Mouse (Mus musculus) E14TG2a.4 (cell line): Measurements from ENCODE around the gene Man2a1.

Experiments used
- H3K27me3 ChIP-seq: 2 replicates; pipeline ENCODE4 v1.6.1; 2014; ENCODE audit warnings: low read length, control low read depth; ENCODE audit not compliant: insufficient read depth
- H3K36me3 ChIP-seq: 2 replicates; pipeline ENCODE4 v1.6.1; 2014; ENCODE audit warnings: low read length, control low read depth; ENCODE audit not compliant: insufficient read depth
- H3K4me1 ChIP-seq: replicated peaks from 2 replicates; pipeline ENCODE4 v1.6.1; 2014; ENCODE audit warnings: low read depth, low read length, control low read depth
- H3K4me3 ChIP-seq: replicated peaks from 2 replicates; pipeline ENCODE4 v1.5.1; 2014; ENCODE audit warnings: mild to moderate bottlenecking, low read length
- H3K9me3 ChIP-seq: 2 replicates; pipeline ENCODE4 v1.6.1; 2014; ENCODE audit warnings: low read length, control low read depth
- CTCF ChIP-seq: conservative IDR thresholded peaks from 2 replicates; pipeline ENCODE4 v1.5.1; 2014; ENCODE audit warnings: low read length
- NANOG ChIP-seq: IDR thresholded peaks from 2 replicates; pipeline ENCODE4 v1.6.1; 2014; ENCODE audit warnings: borderline replicate concordance, low read length, mixed read lengths
- POU5F1 ChIP-seq: IDR thresholded peaks from 2 replicates; pipeline ENCODE4 v1.6.1; 2014; ENCODE audit warnings: low read length, borderline replicate concordance

The Man2a1 gene

GRCm38 (mm10) chr17:64616259-64616658 lies 15.7 kb downstream of the Man2a1 start:
- peaks cover 18% of the 10 kb centered on the region; the same call in 1 of the 2 replicates for H3K4me1 ChIP-seq
- TF ChIP-seq NANOG (no peak), POU5F1 (no peak), CTCF (no peak)
- H3K27me3 ChIP-seq = no peaks in the 10 kb centered on the region
- no peak overlapping the region for H3K4me3 ChIP-seq
- H3K9me3 ChIP-seq = no peaks in the 10 kb centered on the region
- H3K36me3 ChIP-seq = peaks cover 24% of the 10 kb centered on the region; the same call in 1 of the 2 replicates

DNA sequence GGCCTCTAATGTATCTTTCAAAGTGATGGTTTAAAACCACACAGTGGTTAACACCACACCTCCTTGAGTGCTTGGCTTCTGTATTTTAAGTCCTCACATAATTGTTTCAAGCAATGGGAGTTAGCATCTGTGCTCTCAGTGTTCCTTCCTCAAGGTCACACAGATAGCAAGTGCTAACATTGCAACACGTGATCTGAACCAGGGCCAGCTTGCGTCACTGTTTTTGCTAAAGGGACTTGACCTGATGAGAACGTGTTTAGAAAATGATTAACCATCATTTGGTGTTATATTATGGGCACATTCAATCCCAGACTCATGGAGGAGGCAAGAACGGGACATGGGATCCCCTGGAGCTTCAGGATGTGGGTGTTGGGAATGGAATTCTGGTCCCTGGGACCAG lies 17.3 kb downstream of the Man2a1 start:
- no peaks in the 10 kb centered on the region for H3K27me3 ChIP-seq
- H3K9me3 ChIP-seq = no peaks in the 10 kb centered on the region
- peaks cover 18% of the 10 kb centered on the region; the same call in 1 of the 2 replicates for H3K4me1 ChIP-seq
- H3K4me3 ChIP-seq = no peak overlapping the region
- H3K36me3 ChIP-seq = peaks cover 17% of the 10 kb centered on the region
- TF ChIP-seq POU5F1 (no peak), NANOG (no peak), CTCF (no peak)

DNA sequence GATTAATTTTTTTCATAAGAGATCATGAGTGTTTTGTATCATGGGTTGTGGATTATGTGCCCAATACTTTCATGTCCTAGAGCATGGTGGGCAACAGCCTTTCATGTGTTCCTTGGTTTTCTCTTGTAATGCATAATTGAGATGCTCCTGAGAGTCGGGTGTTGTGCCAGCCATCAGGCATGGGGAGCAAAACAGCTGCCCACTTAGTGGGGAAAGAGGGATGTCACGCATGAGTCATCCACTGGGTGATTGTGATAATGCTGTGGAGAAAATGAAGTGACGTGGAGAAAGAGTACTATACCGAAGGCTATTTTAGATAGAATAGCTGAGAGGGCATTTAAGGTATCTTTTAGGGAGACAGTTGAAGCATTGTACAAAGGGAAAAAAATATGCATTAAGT lies 18.5 kb downstream of the Man2a1 start:
- Histone ChIP-seq H3K4me1 (peaks cover 18% of the 10 kb centered on the region; the same call in 1 of the 2 replicates), H3K4me3 (no peak overlapping the region), H3K27me3 (no peaks in the 10 kb centered on the region), H3K36me3 (peaks cover 17% of the 10 kb centered on the region), H3K9me3 (no peaks in the 10 kb centered on the region)
- TF ChIP-seq POU5F1 = no peak
- no peak for TF ChIP-seq CTCF
- no peak for TF ChIP-seq NANOG

DNA sequence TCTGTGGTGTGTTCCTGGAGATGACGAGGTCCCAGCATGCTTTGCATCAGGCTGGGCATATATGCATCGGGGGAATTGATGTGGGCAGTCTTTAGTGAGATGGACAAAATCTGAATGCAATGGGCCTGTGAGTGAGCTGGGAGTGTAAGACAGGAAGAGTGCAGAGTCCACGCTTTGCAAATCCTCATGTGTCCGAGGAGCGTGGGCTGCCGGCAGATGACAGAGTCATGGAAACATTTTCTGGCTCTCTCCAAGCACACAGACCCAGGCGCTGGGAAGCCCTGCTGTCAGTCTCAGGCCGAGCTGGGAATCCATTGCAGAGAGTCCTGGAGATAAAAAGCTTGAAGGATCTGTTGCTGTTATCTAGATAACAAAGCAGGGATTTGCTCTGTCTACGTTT lies 19.6 kb downstream of the Man2a1 start:
- Histone ChIP-seq H3K27me3 (no peaks in the 10 kb centered on the region), H3K9me3 (no peaks in the 10 kb centered on the region), H3K4me3 (no peak overlapping the region), H3K4me1 (peaks cover 18% of the 10 kb centered on the region; the same call in 1 of the 2 replicates), H3K36me3 (peaks cover 22% of the 10 kb centered on the region)
- TF ChIP-seq NANOG = no peak

DNA sequence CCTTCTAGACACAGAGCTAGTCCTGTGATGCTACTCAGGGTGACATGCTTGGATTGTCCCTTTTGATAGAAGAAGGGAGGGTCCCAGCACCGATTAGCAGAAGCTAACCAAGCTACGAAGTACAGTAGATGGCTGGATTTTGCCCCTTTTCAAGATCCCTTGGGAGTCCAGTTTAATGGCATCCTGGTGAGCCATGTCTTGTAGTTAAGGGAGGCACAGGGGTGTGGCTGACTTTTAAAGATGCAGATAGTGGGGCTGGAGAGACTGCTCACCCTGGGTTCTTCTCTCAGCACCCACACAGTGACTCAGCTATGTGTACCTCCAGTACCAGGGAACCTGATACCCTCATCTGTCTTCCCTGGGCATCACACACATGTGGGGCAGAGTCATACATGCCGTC lies 20.1 kb downstream of the Man2a1 start:
- H3K4me1 ChIP-seq = peaks cover 18% of the 10 kb centered on the region; the same call in 1 of the 2 replicates
- H3K4me3 ChIP-seq = no peak overlapping the region
- H3K27me3 ChIP-seq = no peaks in the 10 kb centered on the region
- H3K36me3 ChIP-seq = peaks cover 22% of the 10 kb centered on the region
- no peaks in the 10 kb centered on the region for H3K9me3 ChIP-seq
- TF ChIP-seq NANOG = no peak
- no peak for TF ChIP-seq CTCF
- TF ChIP-seq POU5F1 = no peak

DNA sequence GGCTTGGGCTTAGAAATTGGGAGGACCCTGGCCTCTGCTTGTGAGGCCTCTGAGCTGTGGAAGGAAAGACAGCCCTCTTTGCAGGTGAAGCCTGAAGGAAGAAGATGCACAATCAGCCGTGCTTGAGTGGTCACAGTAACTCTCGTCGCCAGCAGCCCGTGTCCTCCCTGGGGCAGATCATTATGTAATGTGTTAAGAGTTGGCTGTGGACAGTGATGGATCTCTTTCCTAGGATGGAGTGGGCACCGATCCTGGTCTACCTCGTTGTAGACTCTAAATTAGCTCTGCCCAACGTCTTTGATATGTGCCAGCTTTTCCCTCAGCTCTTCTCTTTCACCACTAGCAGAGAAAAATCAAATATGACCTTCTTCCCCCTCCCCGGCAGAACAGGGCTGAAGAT lies 20.7 kb downstream of the Man2a1 start:
- H3K4me1 ChIP-seq = peaks cover 16% of the 10 kb centered on the region; the same call in 1 of the 2 replicates
- H3K36me3 ChIP-seq = peaks cover 25% of the 10 kb centered on the region
- no peak overlapping the region for H3K4me3 ChIP-seq
- no peaks in the 10 kb centered on the region for H3K9me3 ChIP-seq
- TF ChIP-seq POU5F1 = no peak
- TF ChIP-seq NANOG = no peak
- no peak for TF ChIP-seq CTCF
- H3K27me3 ChIP-seq = no peaks in the 10 kb centered on the region

DNA sequence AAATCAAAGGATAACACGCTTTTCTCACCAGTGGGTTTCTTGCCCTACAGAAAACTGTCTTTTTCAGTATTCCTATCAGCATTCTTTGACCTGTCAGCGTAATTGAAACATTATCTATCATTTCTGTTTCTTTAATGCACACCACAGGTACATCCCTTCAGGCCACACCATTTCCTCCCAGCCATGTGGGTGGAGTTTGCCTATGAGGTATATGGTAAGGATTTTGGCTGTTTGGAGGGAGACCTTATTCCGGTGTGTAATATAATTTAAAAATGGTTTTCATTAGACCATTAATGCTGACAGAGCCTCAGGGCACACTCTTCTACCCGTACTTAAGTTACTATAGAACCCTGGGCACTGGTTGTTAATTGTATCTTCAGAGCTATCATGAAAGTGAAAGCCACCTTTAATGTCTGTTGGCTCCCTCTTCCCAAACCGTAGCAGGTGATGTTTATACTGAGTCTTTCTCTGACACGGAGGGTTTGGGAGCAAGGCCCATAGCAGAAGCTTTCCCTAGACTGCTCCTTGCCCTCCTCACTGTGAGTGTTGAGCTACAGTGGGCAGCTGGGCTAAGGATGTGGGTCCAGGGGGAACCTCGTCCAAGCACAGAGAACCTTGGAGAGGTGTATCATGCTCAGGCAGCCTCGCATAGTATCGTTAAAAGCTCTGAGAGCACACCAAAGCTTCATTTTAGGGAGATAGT lies 21.3 kb downstream of the Man2a1 start:
- peaks cover 31% of the 10 kb centered on the region for H3K36me3 ChIP-seq
- no peak overlapping the region for H3K4me3 ChIP-seq
- no peaks in the 10 kb centered on the region for H3K27me3 ChIP-seq
- TF ChIP-seq NANOG = no peak
- TF ChIP-seq CTCF = no peak
- TF ChIP-seq POU5F1 = no peak
- peaks cover 15% of the 10 kb centered on the region; the same call in 1 of the 2 replicates for H3K4me1 ChIP-seq
- H3K9me3 ChIP-seq = no peaks in the 10 kb centered on the region

DNA sequence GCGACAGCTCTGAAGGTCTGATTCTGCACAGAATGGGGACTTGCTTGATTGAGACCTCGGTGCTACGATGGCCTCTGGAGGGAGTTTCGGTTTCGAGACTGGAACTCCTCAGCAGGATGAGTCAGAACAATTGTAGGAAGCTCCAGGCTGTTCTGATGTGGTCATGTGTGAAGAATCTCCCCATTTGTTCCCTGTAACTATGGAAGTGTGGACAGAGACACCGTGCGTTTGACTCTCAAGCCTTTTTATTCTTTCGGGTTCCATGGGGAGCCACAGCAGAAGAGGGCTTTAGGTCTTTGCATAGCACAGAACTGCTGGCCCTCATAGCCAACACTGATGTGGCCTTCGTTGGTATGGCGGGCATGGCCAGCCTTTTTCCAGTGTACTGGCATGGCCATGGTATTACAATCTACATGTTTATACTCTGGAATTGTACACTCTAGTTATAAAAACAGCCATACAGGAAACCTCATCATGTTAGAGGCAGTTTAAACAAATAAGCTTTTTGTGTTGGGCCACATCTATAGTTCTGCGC lies 21.9 kb downstream of the Man2a1 start:
- Histone ChIP-seq H3K27me3 (no peaks in the 10 kb centered on the region), H3K4me1 (peaks cover 11% of the 10 kb centered on the region; the same call in 1 of the 2 replicates), H3K4me3 (no peak overlapping the region), H3K36me3 (peaks cover 35% of the 10 kb centered on the region), H3K9me3 (no peaks in the 10 kb centered on the region)
- no peak for TF ChIP-seq CTCF
- no peak for TF ChIP-seq NANOG
- no peak for TF ChIP-seq POU5F1

DNA sequence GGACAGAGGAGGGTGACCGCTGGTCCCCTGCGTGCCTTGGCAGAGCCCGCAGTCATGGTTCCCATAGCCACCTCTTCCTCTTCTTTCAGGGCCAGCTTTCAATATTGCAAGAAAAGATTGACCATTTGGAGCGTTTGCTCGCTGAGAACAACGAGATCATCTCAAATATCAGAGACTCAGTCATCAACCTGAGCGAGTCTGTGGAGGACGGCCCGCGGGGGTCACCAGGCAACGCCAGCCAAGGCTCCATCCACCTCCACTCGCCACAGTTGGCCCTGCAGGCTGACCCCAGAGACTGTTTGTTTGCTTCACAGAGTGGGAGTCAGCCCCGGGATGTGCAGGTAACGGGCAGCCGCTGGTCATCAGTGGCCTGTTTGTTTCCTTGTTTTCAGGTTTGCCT lies 23.9 kb downstream of the Man2a1 start:
- Histone ChIP-seq H3K4me3 (no peak overlapping the region), H3K9me3 (no peaks in the 10 kb centered on the region), H3K27me3 (no peaks in the 10 kb centered on the region), H3K4me1 (peaks cover 10% of the 10 kb centered on the region; the same call in 1 of the 2 replicates), H3K36me3 (peaks cover 36% of the 10 kb centered on the region)
- TF ChIP-seq POU5F1 = no peak
- TF ChIP-seq NANOG = no peak
- no peak for TF ChIP-seq CTCF
